10 mouse cellular contexts compared by ENCODE assay signal in the genomic region with DNA sequence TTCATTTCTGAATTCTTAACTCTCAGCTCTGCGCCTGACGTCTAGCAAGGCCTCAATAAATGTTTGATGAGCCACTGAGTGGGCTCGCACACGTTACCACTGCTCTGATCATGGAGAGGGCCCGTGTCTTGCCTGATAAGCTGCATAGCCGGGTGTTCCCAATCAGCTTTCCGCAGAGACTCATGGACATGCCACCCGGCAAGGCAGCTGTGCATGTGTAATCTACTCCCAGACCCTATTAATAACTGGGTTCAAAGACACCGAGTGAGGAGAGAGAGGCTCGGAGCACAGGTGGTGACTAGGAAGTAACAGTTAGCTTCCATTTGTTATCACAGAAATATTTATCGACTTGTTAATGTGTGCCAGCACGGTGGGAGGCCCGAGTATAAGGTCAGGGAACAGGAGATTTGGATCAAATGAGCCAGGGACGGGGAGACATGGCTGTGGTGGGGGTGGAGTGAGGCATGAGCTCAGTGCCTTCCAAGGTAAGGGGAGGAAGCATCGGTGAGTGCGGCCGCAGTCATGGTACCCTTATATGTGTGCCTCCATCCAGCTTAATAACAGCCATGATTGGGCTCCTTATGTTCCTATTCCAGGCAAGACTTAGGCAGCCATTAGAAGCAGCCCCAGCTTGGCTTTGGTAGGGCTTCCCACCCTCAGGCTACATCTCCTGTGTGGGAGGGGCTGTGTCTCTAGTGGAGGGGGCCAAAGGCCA. TPM values are rescaled to one million over a fixed set of nuclear protein-coding genes. Genes with fewer than 3 reads are reported as not detected.
DNase-seq lines count a peak whose midpoint lies in the region; ATAC-seq lines count a peak whose summit lies in the region.
"Had no signal": no experiment of that assay in that cellular context is flagged by ENCODE, and none has a peak within 500 bp of the region (broad histone marks: within the 10 kb centered on the region; RNA-seq: fewer than 3 reads in every experiment).

No protein-coding gene starts in this region.

- H3K36me3 ChIP-seq in kidney, embryonic 15.5 days = no peaks in the 10 kb centered on the region
- H3K36me3 ChIP-seq in embryonic facial prominence, embryonic 14.5 days (ENCODE audit: control insufficient read depth, insufficient read depth, low read length) = no peaks in the 10 kb centered on the region
- H3K36me3 ChIP-seq in limb, embryonic 13.5 days = no peaks in the 10 kb centered on the region

- H3K27me3 ChIP-seq in kidney, embryonic 15.5 days = no peaks in the 10 kb centered on the region
- no peaks in the 10 kb centered on the region for H3K27me3 ChIP-seq in embryonic facial prominence, embryonic 14.5 days (replicated peaks; ENCODE audit: control insufficient read depth, insufficient read depth, low read length)
- no peaks in the 10 kb centered on the region for H3K27me3 ChIP-seq in limb, embryonic 13.5 days
- H3K27me3 ChIP-seq: forebrain, embryonic 13.5 days; Patski had no signal

- no peak overlapping the region for H3K4me2 ChIP-seq in kidney, embryonic 15.5 days
- H3K4me2 ChIP-seq in embryonic facial prominence, embryonic 14.5 days (ENCODE audit: low read depth, low read length) = no peak overlapping the region
- H3K4me2 ChIP-seq in limb, embryonic 13.5 days (replicated peaks) = no peak overlapping the region
- H3K4me2 ChIP-seq: forebrain, embryonic 13.5 days had no signal

- H3K27ac ChIP-seq in kidney, embryonic 15.5 days = peak overlapping the region; percentile 86
- H3K27ac ChIP-seq in embryonic facial prominence, embryonic 14.5 days (replicated peaks; ENCODE audit: low read depth, low read length) = no peak overlapping the region
- no peak overlapping the region for H3K27ac ChIP-seq in limb, embryonic 13.5 days
- H3K27ac ChIP-seq: forebrain, embryonic 13.5 days had no signal

- H3K4me3 ChIP-seq in kidney, embryonic 15.5 days (replicated peaks) = no peak overlapping the region
- H3K4me3 ChIP-seq in embryonic facial prominence, embryonic 14.5 days (ENCODE audit: low read depth, low read length) = no peak overlapping the region
- H3K4me3 ChIP-seq in limb, embryonic 13.5 days = no peak overlapping the region
- H3K4me3 ChIP-seq: forebrain, embryonic 13.5 days had no signal

- no peaks in the 10 kb centered on the region for H3K9me3 ChIP-seq in kidney, embryonic 15.5 days (replicated peaks)
- no peaks in the 10 kb centered on the region for H3K9me3 ChIP-seq in embryonic facial prominence, embryonic 14.5 days (ENCODE audit: control insufficient read depth, low read length)
- H3K9me3 ChIP-seq in limb, embryonic 13.5 days = no peaks in the 10 kb centered on the region
- H3K9me3 ChIP-seq: forebrain, embryonic 13.5 days had no signal

- DNase-seq in kidney, adult 8-10 months = no peak
- peak; percentile 17 for DNase-seq in embryonic facial prominence, embryonic 14.5 days (ENCODE audit: low spot score)
- DNase-seq in retina, postnatal 1 day = peak; percentile 21
- no peak for DNase-seq in layer of hippocampus, postnatal 25 days (ENCODE audit: extremely low spot score in 1 of 2, low spot score in 1 of 2)
- DNase-seq in lung, postnatal 25 days (ENCODE audit: low spot score) = no peak

- H3K9ac ChIP-seq in kidney, embryonic 15.5 days = no peak overlapping the region
- no peak overlapping the region for H3K9ac ChIP-seq in embryonic facial prominence, embryonic 14.5 days (ENCODE audit: low read depth, low read length)
- no peak overlapping the region for H3K9ac ChIP-seq in limb, embryonic 13.5 days
- H3K9ac ChIP-seq: forebrain, embryonic 13.5 days had no signal

- peak; percentile 44 for ATAC-seq in kidney, embryonic 15.5 days (replicated peaks; ENCODE audit: low FRiP score)
- 0 out of 2 replicates have a peak, but pooled peaks have one; percentile 30 for ATAC-seq in embryonic facial prominence, embryonic 14.5 days (ENCODE audit: low read depth)
- 0 out of 2 replicates have a peak, but pooled peaks have one; percentile 36 for ATAC-seq in limb, embryonic 13.5 days (ENCODE audit: low FRiP score, low read depth)
- ATAC-seq: forebrain, embryonic 13.5 days; lung, postnatal 0 days; Patski had no signal

- H3K4me1 ChIP-seq in kidney, embryonic 15.5 days = peaks cover 43% of the 10 kb centered on the region
- H3K4me1 ChIP-seq in embryonic facial prominence, embryonic 14.5 days (ENCODE audit: control insufficient read depth, insufficient read depth, low read length) = no peaks in the 10 kb centered on the region
- peaks cover 5% of the 10 kb centered on the region for H3K4me1 ChIP-seq in limb, embryonic 13.5 days

- 55% methylated on average over 17 of the region's 17 CpGs for WGBS in kidney, embryonic 15.5 days
- WGBS in embryonic facial prominence, embryonic 14.5 days = 79% methylated on average over 17 of the region's 17 CpGs
- 69% methylated on average over 17 of the region's 17 CpGs for WGBS in limb, embryonic 13.5 days

RNA-seq across cellular contexts. Expression of gene Hipk2, which starts 45.3 kb away (rescaled TPM):
- 28.6 and 30.8 TPM in 2 replicates for polyA plus RNA-seq in kidney, embryonic 15.5 days (2015; fragmentation: Nextera tagmentation; extraction: Ambion mirVana)
- polyA plus RNA-seq in embryonic facial prominence, embryonic 14.5 days (2014; fragmentation: Nextera tagmentation; extraction: Ambion mirVana) = 9.3 and 10.7 TPM in 2 replicates
- polyA plus RNA-seq in limb, embryonic 13.5 days (2015; fragmentation: Nextera tagmentation; extraction: Ambion mirVana) = 19.6 and 19.8 TPM in 2 replicates
- 10 to 100 TPM; 50.2 to 66.2 TPM for total RNA-seq in layer of hippocampus, postnatal 25 days (2021)

RNA-seq across cellular contexts. Expression of gene Tbxas1, which starts 46.0 kb away (rescaled TPM):
- 5.3 and 6.4 TPM in 2 replicates for polyA plus RNA-seq in kidney, embryonic 15.5 days (2015; fragmentation: Nextera tagmentation; extraction: Ambion mirVana)
- 2.4 and 4.2 TPM in 2 replicates for polyA plus RNA-seq in embryonic facial prominence, embryonic 14.5 days (2014; fragmentation: Nextera tagmentation; extraction: Ambion mirVana)
- 1.5 and 1.9 TPM in 2 replicates for polyA plus RNA-seq in limb, embryonic 13.5 days (2015; fragmentation: Nextera tagmentation; extraction: Ambion mirVana)
- total RNA-seq in layer of hippocampus, postnatal 25 days (2021) = 1 to 10 TPM; 2.9 to 3.4 TPM

Comparison
In these comparisons a context has a peak if more than half of its experiments do, and no peak if none do; other contexts are left out.
1. DNase-seq: peak in embryonic facial prominence, embryonic 14.5 days (single experiment) and retina, postnatal 1 day (single experiment); none in kidney, adult 8-10 months (0 of 2), layer of hippocampus, postnatal 25 days (0 of 2) and lung, postnatal 25 days (single experiment).
2. Peak in every context shown above with its lines, with median percentiles within 50 percentile points of each other: ATAC-seq.